Mouse (Mus musculus) midbrain, embryonic 11.5 days (tissue): ENCODE measurements at regions not wholly inside any gene's neighbourhood (a gene's known extent, or its start where the extent isn't known, plus 50 kb on each side); places are given as distances from the start of the nearest gene placed in this dataset.

Source experiments
- ATAC-seq: fragments of 200-750 bp; cut with Nextera tagmentation; 2 replicates; pipeline ENCODE4 v1.8.0; 2017; ENCODE audit warnings: moderate TSS enrichment, moderate library complexity; ENCODE audit not compliant: low FRiP score
- DNase-seq: peaks from one replicate; pipeline ENCODE4 v3.0.0; 2015; ENCODE audit warnings: low spot score; ENCODE audit errors: missing footprints
- H3K27ac ChIP-seq: fragments of 300-500 bp; sonication (generic); 2 replicates; pipeline ENCODE4 v1.5.1; 2014; ENCODE audit warnings: low read depth, low read length
- H3K27me3 ChIP-seq: fragments of 300-500 bp; sonication (generic); 2 replicates; pipeline ENCODE4 v1.6.1; 2014; ENCODE audit warnings: mild to moderate bottlenecking, low read length, moderate library complexity, mixed read lengths; ENCODE audit not compliant: control insufficient read depth, insufficient read depth
- H3K36me3 ChIP-seq: fragments of 300-500 bp; sonication (generic); 2 replicates; pipeline ENCODE4 v1.6.1; 2014; ENCODE audit warnings: mild to moderate bottlenecking, low read length, moderate library complexity, mixed read lengths; ENCODE audit not compliant: control insufficient read depth, insufficient read depth
- H3K4me1 ChIP-seq: fragments of 300-500 bp; sonication (generic); 2 replicates; pipeline ENCODE4 v1.6.1; 2014; ENCODE audit warnings: low read length; ENCODE audit not compliant: control insufficient read depth, insufficient read depth
- H3K4me2 ChIP-seq: fragments of 300-500 bp; sonication (generic); 2 replicates; pipeline ENCODE4 v1.6.1; 2014; ENCODE audit warnings: mild to moderate bottlenecking, moderate library complexity
- H3K4me3 ChIP-seq: fragments of 300-500 bp; sonication (generic); 2 replicates; pipeline ENCODE4 v1.5.1; 2014; ENCODE audit warnings: low read depth, low read length
- H3K9ac ChIP-seq: fragments of 300-500 bp; sonication (generic); 2 replicates; pipeline ENCODE4 v1.6.1; 2014; ENCODE audit warnings: low read length
- H3K9me3 ChIP-seq: fragments of 300-500 bp; sonication (generic); 2 replicates; pipeline ENCODE4 v1.6.1; 2016; ENCODE audit warnings: low read length; ENCODE audit not compliant: control insufficient read depth
- WGBS: fragments of 180-500 bp; shearing (Covaris S2); extraction: QIAGEN DNeasy Blood & Tissue Kit; methylation state at CpG from one replicate; pipeline ENCODE4 v1.1.7; 2014; 5-methylcytosine and 5-hydroxymethylcytosine counted together

GRCm38 (mm10) chr16:70154587-70154986, 159.2 kb upstream of the Gbe1 start:
- Histone ChIP-seq H3K4me3 (no peak overlapping the region), H3K4me1 (no peaks in the 10 kb centered on the region), H3K9ac (no peak overlapping the region), H3K36me3 (no peaks in the 10 kb centered on the region), H3K4me2 (no peak overlapping the region), H3K9me3 (no peaks in the 10 kb centered on the region), H3K27ac (no peak overlapping the region), H3K27me3 (no peaks in the 10 kb centered on the region)
- ATAC-seq (no peak), DNase-seq (no peak)
- 92% methylated on average over 7 of the region's 7 CpGs for WGBS

- H3K4me3 ChIP-seq = no peak overlapping the region
- no peak for DNase-seq
- ATAC-seq = no peak
Observed at GRCm38 (mm10) chr16:70160539-70160938, 153.2 kb upstream of the Gbe1 start.

GRCm38 (mm10) chr16:70175140-70175539, 138.6 kb upstream of the Gbe1 start:
- ATAC-seq (no peak), DNase-seq (no peak)
- Histone ChIP-seq H3K9me3 (no peaks in the 10 kb centered on the region), H3K9ac (no peak overlapping the region), H3K27me3 (no peaks in the 10 kb centered on the region), H3K27ac (no peak overlapping the region), H3K4me1 (no peaks in the 10 kb centered on the region), H3K4me2 (no peak overlapping the region), H3K4me3 (no peak overlapping the region), H3K36me3 (no peaks in the 10 kb centered on the region)
- WGBS = 84% methylated on average over 7 of the region's 7 CpGs

More at GRCm38 (mm10) chr16:70160539-70160938, 153.2 kb upstream of the Gbe1 start:
- H3K4me1 ChIP-seq = no peaks in the 10 kb centered on the region
- H3K9ac ChIP-seq = no peak overlapping the region
- H3K4me2 ChIP-seq = no peak overlapping the region
- no peaks in the 10 kb centered on the region for H3K27me3 ChIP-seq
- H3K27ac ChIP-seq = no peak overlapping the region
- H3K36me3 ChIP-seq = no peaks in the 10 kb centered on the region
- no peaks in the 10 kb centered on the region for H3K9me3 ChIP-seq

- WGBS = 92% methylated on average over 7 of the region's 7 CpGs
- Histone ChIP-seq H3K9ac (no peak overlapping the region), H3K4me3 (no peak overlapping the region), H3K27me3 (no peaks in the 10 kb centered on the region), H3K4me2 (no peak overlapping the region), H3K27ac (no peak overlapping the region), H3K36me3 (no peaks in the 10 kb centered on the region), H3K9me3 (no peaks in the 10 kb centered on the region), H3K4me1 (no peaks in the 10 kb centered on the region)
- ATAC-seq (no peak), DNase-seq (no peak)
Observed at GRCm38 (mm10) chr16:70178975-70179374, 134.8 kb upstream of the Gbe1 start.

GRCm38 (mm10) chr16:70213861-70214597, 99.7 kb upstream of the Gbe1 start:
- WGBS = 43% methylated on average over 1 of the region's 1 CpGs
- ATAC-seq (no peak), DNase-seq (no peak)
- Histone ChIP-seq H3K27me3 (no peaks in the 10 kb centered on the region), H3K4me2 (no peak overlapping the region), H3K36me3 (no peaks in the 10 kb centered on the region), H3K4me3 (no peak overlapping the region), H3K9me3 (no peaks in the 10 kb centered on the region; the same call in 1 of the 2 replicates), H3K9ac (no peak overlapping the region), H3K4me1 (no peaks in the 10 kb centered on the region; the same call in 1 of the 2 replicates), H3K27ac (no peak overlapping the region)

- WGBS = 10% methylated on average over 4 of the region's 4 CpGs
- Histone ChIP-seq H3K4me2 (no peak overlapping the region), H3K36me3 (no peaks in the 10 kb centered on the region), H3K27ac (no peak overlapping the region), H3K9me3 (no peaks in the 10 kb centered on the region; the same call in 1 of the 2 replicates), H3K4me3 (no peak overlapping the region), H3K4me1 (no peaks in the 10 kb centered on the region; the same call in 1 of the 2 replicates), H3K27me3 (no peaks in the 10 kb centered on the region), H3K9ac (no peak overlapping the region)
- ATAC-seq (no peak), DNase-seq (no peak)
Observed at GRCm38 (mm10) chr16:70214800-70215199, 98.9 kb upstream of the Gbe1 start.

GRCm38 (mm10) chr16:70227601-70228226, 86.0 kb upstream of the Gbe1 start:
- H3K4me2 ChIP-seq = no peak overlapping the region
- H3K36me3 ChIP-seq = no peaks in the 10 kb centered on the region
- no peaks in the 10 kb centered on the region for H3K9me3 ChIP-seq
- no peaks in the 10 kb centered on the region for H3K4me1 ChIP-seq
- WGBS = 92% methylated on average over 9 of the region's 9 CpGs
- ATAC-seq (no peak), DNase-seq (no peak)
- H3K9ac ChIP-seq = no peak overlapping the region
- no peaks in the 10 kb centered on the region for H3K27me3 ChIP-seq
- no peak overlapping the region for H3K4me3 ChIP-seq
- H3K27ac ChIP-seq = no peak overlapping the region

GRCm38 (mm10) chr16:70232706-70233105, 81.0 kb upstream of the Gbe1 start:
- ATAC-seq (no peak), DNase-seq (no peak)
- no peaks in the 10 kb centered on the region for H3K4me1 ChIP-seq
- H3K9me3 ChIP-seq = no peaks in the 10 kb centered on the region
- H3K4me3 ChIP-seq = no peak overlapping the region
- H3K27ac ChIP-seq = no peak overlapping the region
- H3K4me2 ChIP-seq = no peak overlapping the region
- H3K9ac ChIP-seq = no peak overlapping the region
- no peaks in the 10 kb centered on the region for H3K36me3 ChIP-seq
- 89% methylated on average over 9 of the region's 9 CpGs for WGBS
- H3K27me3 ChIP-seq = no peaks in the 10 kb centered on the region

- H3K9me3 ChIP-seq = no peaks in the 10 kb centered on the region
- ATAC-seq (no peak), DNase-seq (no peak)
- no peak overlapping the region for H3K9ac ChIP-seq
- no peak overlapping the region for H3K4me3 ChIP-seq
- H3K4me1 ChIP-seq = no peaks in the 10 kb centered on the region
- no peaks in the 10 kb centered on the region for H3K36me3 ChIP-seq
- H3K27ac ChIP-seq = no peak overlapping the region
- WGBS = 93% methylated on average over 4 of the region's 4 CpGs
- no peak overlapping the region for H3K4me2 ChIP-seq
- no peaks in the 10 kb centered on the region for H3K27me3 ChIP-seq
Observed at GRCm38 (mm10) chr16:70235189-70235588, 78.6 kb upstream of the Gbe1 start.
